Mouse (Mus musculus) heart, adult 11 months (tissue): ENCODE measurements around the gene Gm49322.
A peak's percentile ranks its signal among the peaks of the same experiment; 100 is the strongest.

Experiments
- DNase-seq: peaks from one replicate; pipeline ENCODE4 v3.0.0; 2022

The Gm49322 gene

DNA sequence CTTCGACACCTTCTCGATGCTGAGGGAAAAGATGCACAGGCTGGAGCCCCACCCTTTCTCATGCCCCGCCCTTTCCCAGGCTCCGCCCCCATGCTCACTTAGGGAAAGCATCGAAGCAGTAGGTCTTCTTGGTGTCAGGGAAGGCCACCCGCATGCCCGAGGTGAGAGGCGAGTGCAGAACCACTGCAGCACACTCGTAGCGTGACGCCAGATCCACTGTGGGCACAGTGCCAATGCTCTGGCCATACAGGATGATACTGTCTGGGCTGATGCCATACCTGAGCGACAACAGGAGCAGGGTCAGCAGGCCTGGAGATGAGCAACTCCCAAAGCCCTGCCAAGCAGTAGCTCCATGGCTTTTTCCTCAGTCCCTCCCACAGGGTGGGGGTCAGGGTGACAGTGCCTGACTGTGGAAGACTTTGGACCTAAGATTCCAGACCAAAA, 21.8 kb upstream of the Gm49322 start:
- peak; percentile 95 for DNase-seq

DNA sequence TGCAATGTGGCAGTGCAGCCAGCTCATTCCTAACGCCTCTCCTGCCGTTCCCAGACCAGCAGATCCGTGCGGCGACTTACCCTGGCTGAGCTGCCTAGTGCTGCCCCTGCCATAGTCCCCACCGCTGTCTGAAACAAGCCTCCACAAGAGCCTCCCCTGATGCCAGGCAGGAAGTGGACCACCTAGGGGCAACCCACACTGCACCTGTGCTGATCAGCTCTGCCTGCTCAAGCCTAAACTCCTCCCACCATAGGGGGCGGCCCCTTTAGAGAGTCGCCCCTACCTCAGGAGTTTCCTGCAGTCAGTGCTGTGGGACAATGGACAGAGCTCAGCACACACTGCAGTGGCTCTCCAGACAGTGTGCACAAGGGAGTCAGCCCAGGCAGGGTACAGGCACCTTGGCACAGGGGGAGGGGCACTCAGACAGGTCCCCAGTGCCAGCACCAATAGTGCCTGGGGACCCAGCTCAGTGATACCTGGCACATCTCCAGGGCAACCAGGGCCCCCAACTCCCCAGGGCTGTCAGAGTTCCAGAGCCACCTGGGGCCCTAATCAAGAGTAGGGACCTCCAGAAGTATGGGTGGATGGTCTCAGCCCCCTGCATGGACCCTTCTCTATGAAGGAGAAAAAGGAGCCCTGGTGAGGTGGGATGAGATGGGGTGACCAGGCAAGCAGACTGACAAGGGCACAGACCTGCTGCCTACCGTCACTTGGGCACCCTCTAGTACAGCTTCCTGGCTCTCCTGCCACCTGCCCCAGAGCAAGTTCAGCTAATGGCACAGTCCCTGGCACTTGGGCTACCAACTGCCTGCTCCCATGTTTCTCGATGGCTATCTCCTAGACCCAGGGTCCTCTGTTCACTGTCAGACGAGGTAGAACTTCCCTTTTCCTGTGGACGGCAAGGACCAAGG, 20.9 kb upstream of the Gm49322 start:
- DNase-seq: peak; percentile 93

DNA sequence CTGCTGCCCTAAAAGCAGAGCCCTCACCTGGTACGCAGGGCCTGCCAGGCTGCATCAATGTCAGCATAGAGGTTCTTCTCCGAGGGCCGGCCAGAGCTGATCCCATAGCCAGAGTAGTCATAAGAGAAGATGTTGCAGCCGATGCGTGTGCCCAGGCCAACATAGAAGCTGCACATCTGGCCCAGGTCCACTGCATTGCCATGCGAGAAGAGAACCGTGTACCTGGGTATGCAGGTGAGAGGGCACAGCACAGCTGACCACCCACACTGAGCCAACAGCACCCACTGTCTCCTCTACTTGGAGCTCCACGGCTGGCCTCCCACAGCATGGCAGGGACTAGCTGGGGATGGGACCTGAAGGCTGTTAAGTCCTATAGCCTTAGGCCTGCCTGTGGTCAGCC, 20.2 kb upstream of the Gm49322 start:
- DNase-seq: peak; percentile 93

DNA sequence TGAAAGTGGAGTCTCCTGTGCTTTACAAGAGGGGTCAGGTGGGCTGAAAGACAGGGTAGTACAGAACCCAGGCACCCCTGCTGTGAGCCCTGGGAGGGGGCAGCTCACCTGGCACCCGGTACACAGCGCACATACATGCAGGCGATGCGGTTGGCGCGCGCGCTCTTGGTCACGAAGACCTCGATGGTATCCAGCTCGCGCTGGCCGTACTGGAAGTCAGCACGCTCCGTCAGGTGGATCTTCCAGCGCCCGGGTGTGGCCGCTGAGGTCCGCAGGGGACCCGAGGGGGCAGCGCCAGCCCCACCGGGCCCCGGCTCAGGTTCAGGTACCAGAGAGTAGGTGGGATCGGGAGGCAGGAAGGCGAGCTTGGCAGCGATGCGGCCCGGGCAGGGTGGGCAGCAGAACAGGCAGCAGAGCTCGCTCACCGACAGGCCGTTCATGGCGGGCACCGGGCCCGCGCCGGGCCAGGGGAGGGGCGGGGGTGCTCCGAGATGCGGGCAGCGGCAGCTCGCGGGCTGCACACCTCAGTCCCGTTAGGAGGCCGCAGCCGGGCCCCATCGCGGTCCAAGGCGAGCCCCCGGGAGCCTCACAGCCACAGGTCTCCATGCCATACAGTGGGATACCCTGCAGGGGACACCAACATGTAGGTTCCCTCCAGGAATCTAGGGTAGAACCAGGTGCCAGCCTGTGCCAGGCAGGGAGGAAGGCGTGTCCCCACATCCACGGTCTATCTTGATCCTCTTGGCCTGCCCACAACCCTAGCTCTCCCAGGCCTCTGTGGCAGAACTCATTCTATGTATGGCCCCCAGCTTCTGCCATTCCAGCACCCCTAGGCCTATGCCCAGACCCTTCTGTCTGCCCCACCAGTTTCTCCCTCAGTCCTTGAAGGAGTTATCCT, 19.2 kb upstream of the Gm49322 start:
- peak; percentile 94 for DNase-seq

DNA sequence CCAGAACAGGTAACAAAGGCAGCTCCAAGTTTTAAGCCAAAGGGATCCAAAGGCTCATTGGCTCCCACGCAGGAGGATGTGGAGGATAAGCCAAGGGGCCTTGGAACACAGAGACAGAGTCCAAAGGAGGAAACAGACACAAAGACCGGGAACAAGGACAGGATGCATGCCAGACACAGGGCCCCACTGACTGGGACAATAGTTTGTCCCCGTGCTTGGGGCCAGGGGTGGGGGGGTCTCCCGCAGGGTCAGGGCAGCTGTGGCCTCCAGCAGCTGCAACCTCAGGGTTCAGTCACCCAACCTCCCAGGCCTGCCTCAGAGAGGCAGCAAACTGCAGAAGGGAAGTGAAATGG, 18.5 kb upstream of the Gm49322 start:
- peak; percentile 99 for DNase-seq

DNA sequence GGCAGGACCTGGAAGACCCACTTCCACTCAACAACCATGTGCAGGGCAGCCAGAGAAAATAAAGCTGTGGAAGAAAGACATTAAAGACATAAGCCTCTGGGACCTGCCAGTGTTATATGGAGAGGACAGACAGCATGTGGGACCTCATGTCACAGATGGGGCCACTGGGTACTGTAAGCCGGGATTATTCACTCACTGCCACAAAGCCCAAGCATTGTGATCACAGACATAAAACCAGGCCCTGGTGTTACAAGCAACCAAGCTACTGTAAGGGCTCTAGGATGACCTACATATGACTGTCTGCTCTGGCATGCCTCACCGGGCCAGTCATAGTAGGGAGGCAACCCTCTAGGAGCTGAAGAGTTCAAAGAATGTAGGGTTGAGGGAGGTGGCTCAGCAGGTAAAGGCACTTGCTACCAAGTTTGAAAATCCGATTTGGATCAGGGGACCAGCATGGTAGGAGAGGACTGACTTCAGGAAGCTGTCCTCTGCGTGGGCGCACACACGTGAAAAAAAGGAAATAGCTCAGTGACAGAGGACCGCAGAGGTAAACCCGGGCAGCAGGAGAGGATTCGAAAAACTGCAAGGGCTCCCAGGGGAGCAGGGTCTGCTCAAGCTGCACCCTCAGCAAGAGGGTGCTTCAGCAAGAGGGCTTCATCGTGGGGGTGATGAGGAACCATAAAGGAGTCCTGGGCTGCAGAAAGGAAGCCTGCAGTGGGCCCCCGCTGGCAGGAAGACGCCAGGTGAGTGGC, 16.5 kb upstream of the Gm49322 start:
- peak; percentile 94 for DNase-seq

DNA sequence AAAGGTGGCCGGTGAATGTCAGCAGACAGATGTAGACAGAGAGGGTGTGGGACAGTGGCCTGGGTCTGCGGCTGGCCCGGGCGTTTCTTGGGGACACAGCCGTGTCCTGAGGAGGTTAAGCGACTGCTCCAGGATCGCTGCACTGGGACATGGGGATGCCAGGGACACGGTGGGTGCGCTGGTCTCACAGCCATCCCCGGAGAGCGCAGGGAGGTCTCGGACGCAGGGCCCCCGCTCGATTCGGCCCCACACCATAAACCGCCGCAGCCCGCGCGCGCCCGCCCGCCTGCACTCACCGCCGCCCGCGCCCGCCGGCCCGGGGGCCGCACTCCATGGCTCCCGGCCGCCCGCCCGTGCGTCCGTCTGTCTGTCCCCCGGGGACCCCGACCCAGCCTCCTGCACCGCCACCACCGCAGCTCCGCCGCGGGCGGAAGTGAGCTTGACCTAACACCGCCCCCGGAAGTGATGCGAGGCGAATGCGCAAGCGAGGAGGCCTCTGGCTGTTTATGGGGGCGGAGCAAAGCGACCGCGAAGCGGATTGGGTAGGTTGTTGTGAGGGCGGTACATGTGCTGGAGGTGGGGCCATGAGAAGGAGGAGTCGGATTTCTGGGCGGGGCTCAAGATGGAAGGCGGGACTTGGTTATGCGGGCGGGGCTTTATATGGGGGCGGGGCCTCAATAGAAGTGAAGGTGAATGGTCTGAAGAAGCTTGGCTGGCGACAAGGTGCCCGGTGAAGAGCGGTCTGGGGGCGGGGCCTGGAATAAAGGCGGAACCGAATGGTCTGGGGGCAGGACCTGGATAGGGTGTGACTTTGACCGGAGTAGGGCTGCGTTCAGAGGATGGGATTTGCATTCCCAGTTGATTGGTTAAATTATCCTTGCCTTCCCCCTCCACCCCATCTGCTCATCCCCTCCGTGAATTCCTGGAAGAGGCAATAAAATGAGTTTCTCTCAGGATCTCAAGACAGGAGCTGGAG, 15.7 kb upstream of the Gm49322 start, which contains the start of gene Abhd17a:
Gene Abhd17a (minus strand): TSS at position 463 of the 976 bp plus-strand sequence.
- peak; percentile 100 for DNase-seq

DNA sequence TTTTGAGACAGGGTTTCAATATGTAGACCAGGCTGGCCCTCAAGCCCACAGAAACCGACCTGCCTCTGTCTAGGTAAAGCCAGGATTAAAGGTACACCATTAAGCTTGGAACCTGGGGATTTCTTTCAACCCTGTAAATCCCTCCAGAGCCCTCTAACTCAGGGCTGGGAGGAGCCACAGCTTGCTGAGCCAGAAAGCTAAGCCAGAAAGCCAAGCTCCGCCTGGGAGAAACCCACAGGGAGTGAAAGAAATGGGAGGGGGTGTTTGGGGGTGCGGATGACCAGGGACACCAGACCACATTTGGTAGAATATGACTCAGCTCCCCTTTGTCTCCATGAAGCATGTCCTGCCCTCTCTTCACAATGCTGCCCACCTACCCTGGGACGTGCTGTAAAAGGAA, 9.5 kb upstream of the Gm49322 start:
- no peak for DNase-seq

DNA sequence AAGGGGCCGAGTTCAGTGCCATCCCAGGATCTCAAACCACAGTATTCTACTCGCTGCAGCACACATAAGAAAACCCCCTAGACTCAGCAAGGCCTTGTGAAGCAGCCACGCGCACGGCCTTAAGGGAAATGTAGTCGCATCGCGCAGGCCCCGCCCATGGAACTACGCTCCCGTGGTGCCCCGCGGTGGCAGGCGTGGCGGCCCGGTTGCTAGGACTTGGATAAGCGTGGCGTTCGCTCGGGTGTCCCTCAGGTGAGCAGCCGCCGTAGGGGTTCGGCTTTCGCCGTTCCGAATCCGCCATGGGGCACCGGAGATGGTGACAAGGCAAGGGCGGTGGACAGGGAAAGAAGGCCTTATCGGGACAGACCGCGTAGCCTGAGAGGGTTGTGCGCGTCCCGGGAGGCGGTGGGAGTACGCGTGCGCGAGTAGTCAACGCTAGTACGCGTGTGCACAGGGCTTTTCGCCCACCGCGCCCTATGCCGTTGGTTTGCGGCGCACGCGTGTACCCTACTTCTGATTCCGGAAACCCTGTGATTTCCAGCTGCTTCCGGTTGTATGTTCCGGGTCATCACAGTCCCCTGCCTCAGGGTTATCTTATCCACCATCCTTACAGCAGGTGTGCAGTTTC, 3.0 kb upstream of the Gm49322 start, which contains the start of the genes Scamp4 and Adat3:
Gene Scamp4 (plus strand): TSS at position 175 of the 628 bp plus-strand sequence.
Gene Adat3 (plus strand): TSS at position 183 of the 628 bp plus-strand sequence.
- DNase-seq: peak; percentile 99

DNA sequence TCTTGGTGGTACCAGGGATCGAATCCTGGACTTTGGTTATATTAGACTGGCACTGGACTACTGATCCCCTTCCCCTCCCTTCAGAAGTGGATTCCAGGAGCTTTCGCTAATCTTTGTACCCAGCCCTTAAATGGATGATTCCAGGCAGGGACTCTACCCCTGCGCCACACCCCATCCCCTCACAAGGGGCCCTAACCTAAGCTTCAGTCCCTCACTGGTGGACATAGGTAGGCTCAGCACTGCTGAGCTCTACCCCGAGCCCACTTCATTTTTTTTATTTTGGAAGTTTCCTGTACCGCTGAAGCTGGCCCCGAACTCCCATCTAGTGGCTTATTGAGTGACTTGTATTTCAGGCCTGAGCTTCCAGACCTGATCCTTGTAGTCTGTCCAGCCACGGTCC, 2.5 kb upstream of the Gm49322 start:
- no peak for DNase-seq

DNA sequence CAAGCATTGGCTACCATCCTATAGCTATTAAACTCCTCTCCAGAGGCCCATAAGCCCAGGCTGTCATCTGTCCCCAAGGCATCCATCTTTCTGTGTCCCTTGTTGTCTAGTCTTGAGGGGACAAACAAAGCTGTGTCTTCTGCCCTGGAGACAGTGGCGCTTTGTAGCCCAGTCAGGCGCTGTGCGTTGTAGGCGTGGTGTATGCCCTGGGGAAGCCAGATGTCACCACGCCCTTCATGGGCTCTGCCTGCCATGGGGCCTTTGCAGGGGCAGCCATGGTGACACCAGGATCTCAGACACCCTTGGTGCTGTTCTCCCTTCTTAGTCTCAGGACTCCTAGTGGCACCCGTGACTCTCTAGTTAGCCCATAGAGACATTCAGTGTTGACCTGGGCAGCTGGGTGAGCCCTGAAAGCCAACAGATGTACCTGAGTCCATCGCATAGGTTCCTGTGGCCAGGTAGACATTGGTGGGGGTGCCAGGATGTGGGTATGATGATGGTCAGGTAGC, 1.8 kb upstream of the Gm49322 start:
- no peak for DNase-seq

DNA sequence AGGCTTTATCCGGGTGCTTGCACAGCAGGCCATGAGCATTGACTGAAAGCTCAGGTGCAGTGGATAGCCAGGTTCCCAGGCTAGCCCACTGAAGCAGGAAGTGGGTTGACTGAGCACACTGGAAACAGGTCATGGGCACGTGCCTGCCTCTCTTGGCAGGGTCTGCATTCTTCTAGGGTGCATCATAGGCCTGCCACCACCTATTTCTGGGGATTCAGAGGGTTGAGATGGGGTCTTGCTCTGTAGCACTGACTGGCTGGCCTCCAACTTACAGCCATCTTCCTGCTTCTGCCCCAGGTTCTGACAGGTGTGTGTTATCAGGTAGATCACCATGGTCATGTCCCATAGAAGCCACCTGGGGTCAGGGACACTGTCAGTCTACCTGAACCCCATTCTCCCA, 833 bp upstream of the Gm49322 start:
- no peak for DNase-seq

DNA sequence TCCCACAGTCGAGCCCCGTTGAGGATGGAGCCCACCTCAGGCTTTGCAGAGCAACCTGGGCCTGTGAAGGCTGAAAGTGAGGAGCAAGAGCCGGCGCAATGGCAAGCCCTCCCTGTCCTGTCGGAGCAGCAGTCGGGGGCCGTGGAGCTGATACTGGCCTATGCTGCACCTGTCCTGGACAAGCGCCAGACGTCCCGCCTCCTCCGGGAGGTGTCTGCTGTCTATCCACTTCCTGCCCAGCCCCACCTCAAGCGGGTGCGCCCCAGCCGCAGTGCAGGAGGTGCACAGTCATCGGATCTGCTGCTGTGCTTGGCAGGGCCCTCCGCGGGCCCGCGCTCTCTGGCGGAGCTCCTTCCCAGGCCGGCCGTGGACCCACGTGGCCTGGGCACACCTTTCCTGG, 485 bp downstream of the Gm49322 start:
- no peak for DNase-seq

DNA sequence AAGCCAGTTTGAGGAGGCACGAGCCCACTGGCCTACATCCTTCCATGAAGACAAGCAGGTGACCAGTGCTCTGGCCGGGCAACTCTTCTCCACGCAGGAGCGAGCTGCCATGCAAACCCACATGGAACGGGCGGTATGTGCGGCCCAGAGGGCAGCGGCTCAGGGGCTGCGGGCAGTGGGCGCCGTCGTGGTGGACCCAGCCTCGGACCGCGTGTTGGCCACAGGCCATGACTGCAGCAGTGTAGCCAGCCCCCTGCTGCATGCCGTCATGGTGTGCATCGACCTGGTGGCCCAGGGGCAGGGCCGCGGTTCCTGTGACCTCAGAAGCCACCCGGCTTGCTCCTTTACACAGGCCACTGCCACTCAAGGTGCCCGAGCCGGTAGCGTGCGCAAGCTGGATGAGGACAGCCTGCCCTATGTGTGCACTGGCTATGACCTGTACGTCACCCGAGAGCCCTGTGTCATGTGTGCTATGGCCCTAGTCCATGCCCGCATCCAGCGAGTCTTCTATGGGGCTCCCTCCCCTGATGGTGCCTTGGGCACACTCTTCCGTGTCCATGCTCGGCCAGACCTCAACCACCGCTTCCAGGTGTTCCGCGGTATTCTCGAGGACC, 1.0 kb downstream of the Gm49322 start:
- peak; percentile 92 for DNase-seq

DNA sequence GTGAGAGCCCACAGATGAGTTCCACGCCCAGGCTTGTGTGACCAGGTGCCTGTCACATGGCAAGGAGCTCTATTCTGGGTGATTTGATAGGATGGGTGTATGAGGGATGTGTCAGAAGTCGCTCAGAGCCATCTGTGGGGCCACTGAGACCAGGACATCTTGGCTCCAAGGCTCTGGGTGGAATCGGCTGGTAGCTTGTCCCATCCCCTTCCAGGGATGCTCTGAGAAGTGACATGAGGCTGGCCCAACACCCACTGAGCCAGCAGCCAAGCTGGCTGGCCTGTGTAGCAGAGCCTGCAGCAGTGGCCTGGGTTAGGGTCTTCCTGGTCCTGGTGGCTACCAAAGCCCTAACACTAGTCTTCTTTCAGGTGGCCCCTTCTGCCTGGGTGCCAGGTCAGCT, 2.6 kb downstream of the Gm49322 start:
- DNase-seq: no peak

DNA sequence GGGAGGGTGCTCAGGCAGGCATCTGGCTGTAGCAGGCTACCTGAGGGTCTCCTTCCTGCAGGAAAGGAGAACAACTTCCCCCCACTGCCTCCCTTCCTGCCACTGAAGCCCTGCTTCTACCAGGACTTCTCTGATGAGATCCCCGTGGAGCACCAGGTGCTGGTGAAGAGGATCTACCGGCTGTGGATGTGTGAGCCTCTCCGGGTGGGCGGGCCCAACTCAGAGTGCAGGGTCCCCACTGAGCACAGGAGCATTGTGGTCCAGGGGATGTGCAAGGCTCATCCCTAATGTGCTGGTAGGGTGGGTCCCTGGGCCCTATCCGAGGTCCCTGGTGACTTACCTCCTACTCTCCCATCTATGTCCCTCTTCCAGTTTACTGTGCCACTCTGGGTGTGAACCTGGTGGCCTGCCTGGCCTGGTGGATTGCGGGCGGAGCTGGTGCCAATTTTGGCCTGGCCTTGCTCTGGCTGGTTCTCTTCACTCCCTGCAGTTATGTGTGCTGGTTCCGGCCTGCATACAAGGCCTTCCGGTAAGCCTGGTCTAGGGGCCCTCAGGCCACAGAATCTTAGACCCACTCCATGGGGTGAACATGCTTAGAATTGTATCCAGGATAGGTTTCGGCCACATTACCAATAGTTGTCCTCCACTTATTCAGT, 3.6 kb downstream of the Gm49322 start:
- DNase-seq: peak; percentile 89

DNA sequence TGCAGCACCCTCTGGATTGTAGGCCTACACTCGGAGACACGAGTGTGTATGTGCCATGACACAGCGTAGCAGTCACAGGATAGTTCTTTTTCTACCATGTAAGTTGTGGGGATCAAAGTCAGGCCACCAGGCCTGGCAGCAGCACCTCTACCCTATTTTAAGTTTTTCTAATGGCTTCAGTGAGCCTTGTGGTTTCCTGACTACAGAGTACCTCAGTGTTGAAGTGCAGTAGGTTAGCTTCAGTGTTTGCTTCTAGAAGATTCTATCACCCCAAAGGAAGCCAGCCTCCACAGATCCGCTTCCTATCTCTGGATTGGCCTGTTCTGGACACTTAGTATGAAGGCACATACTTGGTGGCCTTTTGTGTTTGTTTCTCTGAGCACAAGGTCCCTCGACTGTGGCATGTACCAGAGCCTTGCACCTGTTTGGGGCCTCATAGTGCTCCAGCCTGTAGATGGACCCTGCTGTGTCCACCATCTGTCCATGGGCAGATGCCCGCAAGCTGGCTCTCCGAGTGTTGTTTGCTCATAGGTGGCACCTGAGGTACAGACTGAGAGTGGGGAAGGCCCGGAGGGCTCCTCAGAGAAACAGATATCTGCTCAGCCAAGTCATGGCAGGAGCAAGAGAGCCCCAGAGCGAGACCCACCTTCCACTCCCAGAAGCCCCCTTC, 4.4 kb downstream of the Gm49322 start:
- no peak for DNase-seq

DNA sequence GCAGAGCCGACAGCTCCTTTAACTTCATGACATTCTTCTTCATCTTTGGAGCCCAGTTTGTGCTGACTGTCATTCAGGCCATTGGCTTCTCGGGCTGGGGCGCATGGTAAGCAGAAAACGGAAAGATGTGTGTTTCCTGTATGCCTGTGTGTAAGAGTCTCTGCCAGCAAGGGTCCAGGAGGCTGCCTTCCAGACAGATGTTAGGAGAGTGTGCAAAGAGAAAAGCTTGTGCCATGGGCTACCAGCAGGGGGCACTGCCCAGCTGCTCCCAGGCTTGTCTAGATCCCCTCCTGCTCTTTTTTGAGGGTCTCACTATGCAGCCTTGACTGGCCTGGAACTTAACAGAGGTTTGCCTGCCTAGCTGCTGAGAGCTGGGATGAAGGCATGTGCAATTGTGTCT, 5.2 kb downstream of the Gm49322 start:
- no peak for DNase-seq

DNA sequence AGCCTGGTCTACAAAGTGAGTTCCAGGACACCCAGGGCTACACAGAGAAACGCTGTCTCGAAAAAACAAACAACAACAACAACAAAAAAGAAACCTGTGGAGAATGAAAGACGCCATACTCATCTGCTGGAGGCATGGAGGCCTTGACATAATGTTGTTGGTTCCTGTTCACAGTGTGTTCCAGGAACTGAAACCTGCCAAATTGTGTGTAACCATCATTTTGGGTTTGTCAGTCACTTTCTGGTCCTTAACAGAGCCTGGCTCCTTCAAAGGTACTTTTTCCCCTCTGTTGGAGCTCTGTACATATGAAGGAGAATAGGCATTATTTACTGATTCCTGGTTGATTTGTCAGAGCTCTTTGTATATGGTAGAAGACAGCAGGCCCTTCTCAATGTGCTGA, 6.1 kb downstream of the Gm49322 start:
- no peak for DNase-seq
